Mouse (Mus musculus) left cerebral cortex, adult 11 months (tissue): ENCODE results near the gene Sec11a.
A peak's percentile ranks its signal among the peaks of the same experiment; 100 is the strongest.
"Not testable (repeated sequence)": the region's sequence is repeated elsewhere in the genome, so short reads cannot be mapped to it uniquely, and the experiment has no call there.

Experiments used
- DNase-seq: peaks from one replicate; pipeline ENCODE4 v3.0.0; 2022; ENCODE audit warnings: low spot score

Gene Sec11a

GRCm38 (mm10) chr7:80956891-80957290 is 9.3 kb upstream of the Sec11a start:
- DNase-seq: no peak

DNA sequence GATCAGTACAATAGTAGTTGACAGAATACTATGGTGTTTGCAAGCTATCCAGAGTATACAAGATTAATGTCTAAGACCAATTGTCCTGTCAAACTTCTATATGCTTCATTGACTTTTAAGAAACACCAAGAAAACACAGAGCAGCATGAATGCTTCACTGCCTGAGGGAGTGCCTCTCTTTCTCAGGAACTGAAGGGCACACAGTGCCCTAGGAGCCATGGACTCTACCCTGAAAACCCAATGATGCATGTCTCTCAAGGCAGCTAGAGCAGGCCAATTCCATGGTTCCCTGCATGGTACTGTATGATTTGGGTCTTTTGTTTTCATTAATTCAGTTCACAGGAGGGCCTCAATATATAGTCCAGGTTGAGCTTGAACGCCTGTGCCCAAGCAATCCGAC is 6.7 kb upstream of the Sec11a start:
- DNase-seq: no peak

DNA sequence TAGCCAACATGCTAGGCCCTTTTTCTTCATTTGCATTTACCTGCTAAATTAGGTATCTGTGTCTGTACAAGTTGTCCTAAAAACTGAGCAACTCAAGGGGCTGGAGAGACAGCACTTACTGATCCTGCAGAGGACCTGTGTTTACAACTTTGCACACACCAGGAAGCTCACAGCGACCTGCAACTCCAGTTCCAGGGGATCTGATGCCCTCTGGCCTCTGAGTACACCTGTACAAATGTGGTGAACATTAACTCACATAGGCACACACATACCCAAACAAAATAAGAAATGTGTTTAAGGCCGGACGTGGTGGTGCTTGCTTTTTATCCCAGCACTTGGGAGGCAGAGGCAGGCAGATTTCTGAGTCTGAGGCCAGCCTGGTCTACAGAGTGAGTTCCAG is 4.6 kb upstream of the Sec11a start:
- no peak for DNase-seq

- DNase-seq: no peak
Observed at GRCm38 (mm10) chr7:80951461-80951860, 3.9 kb upstream of the Sec11a start.

GRCm38 (mm10) chr7:80939808-80940207 is 7.8 kb downstream of the Sec11a start:
- no peak for DNase-seq

GRCm38 (mm10) chr7:80937304-80937666 is 10.3 kb downstream of the Sec11a start:
- DNase-seq: not testable (repeated sequence)

GRCm38 (mm10) chr7:80936617-80937303 is 10.8 kb downstream of the Sec11a start:
- not testable (repeated sequence) for DNase-seq

DNA sequence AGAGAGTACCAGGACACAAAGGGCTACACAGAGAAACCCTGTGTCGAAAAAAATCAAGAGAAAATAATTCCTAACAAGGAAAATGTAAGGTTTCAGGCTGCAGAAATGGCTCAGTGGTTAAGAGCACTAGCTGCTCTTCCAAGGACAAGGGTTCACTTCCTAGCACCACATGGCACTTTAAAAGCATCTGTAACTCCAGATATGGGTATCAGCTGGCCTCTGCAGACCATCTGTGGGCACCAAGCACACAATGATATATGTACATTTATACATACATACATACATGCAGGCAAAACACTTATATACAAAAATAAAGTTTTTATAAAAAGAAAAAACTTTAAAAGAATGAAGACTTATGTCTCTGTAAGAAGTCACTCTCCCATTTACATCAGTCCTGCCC is 11.7 kb downstream of the Sec11a start:
- no peak for DNase-seq

DNA sequence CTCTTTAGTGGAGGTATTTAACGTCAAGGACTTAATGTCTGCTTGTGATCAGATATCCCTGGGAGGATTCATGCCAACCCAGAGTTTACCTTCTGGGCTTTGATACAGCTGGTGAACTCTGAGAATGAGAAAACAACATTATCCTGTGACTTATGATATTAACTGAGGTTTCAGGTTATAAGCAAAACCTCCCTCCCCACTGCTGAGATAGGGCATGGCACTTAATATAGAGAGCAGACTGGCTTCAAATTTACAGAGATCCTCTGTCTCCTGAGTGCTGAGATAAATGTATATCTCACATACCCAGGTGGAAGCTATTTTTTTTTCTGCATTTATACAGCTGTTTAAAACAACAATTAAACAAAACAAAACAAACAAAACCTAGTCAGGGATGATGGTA is 14.8 kb downstream of the Sec11a start:
- DNase-seq: no peak

- DNase-seq: no peak
Observed at GRCm38 (mm10) chr7:80931618-80932207, 15.9 kb downstream of the Sec11a start.

- no peak for DNase-seq
Observed at GRCm38 (mm10) chr7:80923165-80923564, 24.4 kb downstream of the Sec11a start.

- no peak for DNase-seq
Observed at GRCm38 (mm10) chr7:80919647-80920008, 28.0 kb downstream of the Sec11a start.

GRCm38 (mm10) chr7:80918982-80919646 is 28.5 kb downstream of the Sec11a start:
- no peak for DNase-seq

DNA sequence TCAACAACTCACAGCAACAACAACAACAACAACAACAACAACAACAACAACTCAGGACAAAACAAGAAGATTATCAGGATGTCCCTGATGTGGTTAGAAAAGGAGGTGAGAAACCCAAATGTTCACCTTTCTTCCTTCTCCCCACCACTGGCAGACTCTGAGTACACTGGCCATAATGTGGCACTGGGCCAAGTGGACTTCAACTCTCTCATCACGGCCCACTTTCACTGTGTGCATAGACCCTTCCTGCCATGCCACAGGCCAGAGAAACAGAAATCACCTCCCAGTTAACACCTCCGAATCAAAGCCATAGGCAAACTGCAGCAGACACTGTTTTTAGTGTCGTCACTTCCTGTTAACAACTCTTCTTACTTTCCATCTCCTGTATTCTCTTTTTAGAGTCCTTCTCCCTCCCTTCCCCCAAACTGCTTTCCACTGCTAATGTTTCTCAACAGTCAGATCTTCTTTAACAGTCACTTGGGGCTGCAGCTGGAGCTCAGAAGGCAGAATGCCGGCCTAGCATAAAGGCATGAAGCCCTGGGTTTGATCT is 29.6 kb downstream of the Sec11a start:
- DNase-seq: no peak

DNA sequence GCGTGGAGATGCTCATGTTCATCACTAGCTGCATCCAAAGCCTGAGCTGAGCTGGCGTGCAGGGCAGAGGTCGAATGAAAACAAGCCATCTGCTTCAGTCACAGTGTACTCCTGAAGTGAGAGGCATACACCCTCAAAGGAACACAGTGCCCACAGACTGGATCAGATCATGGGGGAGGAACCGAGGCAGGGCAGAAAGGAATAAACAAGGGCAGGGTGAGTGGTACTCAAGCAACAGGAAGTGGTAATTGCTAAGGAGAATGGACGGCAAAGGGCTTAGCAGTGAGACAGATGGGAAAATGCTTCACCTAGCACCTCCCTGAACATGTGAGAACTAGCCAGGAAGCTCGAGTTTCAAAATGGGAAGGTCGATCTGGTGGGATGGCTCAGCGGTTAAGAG is 35.1 kb downstream of the Sec11a start:
- DNase-seq: no peak

- no peak for DNase-seq
Observed at GRCm38 (mm10) chr7:80911053-80911452, 36.5 kb downstream of the Sec11a start.

- no peak for DNase-seq
Observed at GRCm38 (mm10) chr7:80904921-80905515, 42.6 kb downstream of the Sec11a start, which contains the start of gene Nmb. Nmb (minus strand) TSS chr7:80905076.

DNA sequence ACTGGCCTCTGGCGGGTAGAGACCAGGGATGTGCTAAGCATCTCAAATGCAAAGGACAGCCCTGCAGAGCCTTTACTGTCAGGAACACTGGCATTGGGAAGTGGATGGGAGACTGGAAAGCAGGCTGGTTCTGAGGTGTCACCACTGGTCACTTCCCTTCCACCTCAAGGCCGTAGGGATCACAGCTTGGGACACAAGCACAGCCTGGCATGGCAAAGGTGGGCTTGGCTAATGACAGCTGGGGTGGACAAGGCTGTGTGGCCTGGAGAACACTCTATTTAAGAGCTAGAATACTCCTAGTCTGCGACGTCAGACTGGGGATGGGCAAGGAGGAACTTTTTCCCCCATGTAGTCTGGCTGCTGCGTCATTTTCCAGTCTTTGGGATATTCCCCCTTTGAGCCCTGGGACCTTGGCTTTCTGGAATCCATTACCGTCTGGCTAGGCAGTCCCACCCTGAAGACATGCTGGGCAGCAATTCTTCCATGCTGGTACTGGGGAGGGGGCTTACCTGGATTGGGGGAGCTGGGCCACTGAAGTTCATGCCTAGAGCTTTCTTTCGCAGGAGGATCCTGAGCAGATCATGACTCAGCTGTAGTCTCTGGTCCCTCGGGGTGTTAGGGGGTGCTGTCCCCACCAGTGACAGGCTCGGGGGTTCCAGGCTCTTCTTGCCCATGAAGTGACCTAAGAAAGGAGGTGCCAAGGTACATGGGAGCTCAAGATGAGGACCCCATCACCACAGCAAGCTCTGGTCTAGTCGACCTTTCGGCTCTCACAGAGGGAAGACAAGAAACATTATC is 43.8 kb downstream of the Sec11a start:
- no peak for DNase-seq

DNA sequence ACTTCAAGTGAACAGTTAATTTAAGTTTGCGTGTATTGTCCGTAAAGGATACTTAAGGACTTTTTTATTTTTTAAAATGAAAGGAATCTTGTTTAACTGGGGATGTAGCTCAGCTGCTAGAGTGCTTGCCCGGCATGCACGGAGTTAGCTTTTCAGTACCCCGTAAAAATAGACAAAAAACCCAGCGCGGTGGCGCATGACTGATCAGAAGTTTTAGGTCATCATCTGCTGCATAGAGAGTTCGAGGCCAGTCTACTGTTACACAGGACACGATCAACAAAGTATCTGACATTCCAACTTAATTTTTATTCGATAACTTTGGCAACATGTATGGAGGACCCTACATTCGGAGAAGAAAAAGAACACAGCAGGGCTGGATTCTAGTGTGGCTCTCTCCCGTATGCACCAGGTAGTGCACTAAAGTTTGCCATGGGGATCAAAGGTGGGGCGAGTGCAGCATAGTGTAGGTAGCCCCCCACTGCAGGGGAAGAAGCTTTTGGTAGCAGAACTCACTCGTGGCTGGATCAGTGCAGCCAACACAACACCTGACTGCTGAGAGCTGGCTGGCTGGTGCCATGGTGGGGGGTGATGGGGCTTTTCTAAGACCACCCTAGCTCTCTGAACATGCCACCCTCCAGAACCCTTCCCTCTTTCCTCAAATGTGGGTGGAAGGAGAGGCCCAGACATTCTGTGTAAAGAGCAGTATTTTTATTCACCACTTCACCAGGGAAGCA is 45.9 kb downstream of the Sec11a start:
- no peak for DNase-seq

DNA sequence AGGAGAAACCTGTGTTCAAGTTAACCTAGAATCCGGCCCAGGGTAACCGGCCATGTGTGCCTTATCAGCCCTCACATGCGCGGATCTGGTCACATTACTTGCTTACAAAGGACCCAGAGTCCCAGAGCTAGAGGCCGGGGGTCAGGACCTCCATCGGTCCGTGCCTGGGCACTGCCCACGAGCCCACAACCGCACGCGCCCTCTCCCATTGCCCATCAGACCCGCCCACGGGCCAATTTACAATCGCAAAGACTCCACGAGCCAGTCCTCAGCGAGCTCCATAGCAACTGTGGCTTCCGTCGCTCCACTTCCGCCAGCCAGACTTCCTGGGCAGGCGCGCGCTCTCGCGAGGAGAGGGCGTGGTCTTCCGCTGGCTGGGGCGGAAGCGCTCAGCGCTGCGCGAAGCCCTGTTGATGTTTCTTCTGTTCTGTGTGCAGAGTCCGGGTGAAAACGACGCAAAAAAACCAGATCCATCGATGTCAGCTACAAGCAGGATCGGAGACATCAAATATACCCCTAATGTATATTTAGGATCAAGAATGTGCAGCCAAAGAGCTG is 46.6 kb downstream of the Sec11a start, which contains the start of gene Wdr73:
TSS of gene Wdr73 (minus strand) at position 326 of the 558 bp plus-strand sequence.
- peak; percentile 85 for DNase-seq

GRCm38 (mm10) chr7:80897721-80898120 is 49.9 kb downstream of the Sec11a start:
- no peak for DNase-seq
